Mouse (Mus musculus): ENCODE results near the gene St8sia6.

St8sia6 gene

DNA sequence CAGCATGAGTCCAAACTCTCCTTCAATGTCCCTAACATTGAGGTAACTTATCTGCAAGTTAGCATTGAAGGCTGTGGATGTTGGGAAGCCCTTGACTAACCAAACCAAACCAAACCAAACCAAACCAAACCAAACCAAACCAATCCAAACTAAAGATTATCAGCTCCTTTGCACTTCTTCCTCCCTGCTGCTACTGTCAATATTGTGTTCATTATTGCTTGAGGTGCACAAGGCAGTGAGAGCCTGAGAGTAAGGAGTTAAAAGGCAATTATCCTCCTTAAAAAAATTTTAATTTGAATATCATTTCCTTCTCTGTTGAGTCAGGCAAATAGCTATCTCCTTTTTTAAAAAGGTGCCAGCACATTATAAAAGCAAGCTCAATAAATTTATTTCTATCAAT is 190.8 kb downstream of the St8sia6 start:
- DNase-seq, result no peak

Measured in kidney, postnatal 10 days (tissue).